Mouse (Mus musculus) testis, adult 2 months (tissue): ENCODE measurements at regions not wholly inside any gene's neighbourhood (a gene's known extent, or its start where the extent isn't known, plus 50 kb on each side); places are given as distances from the start of the nearest gene placed in this dataset.

Experiments used
- CTCF ChIP-seq: fragments of 200-500 bp; IDR thresholded peaks from 2 replicates; pipeline ENCODE4 v1.5.1; 2012; ENCODE audit warnings: low read depth, mild to moderate bottlenecking, inconsistent platforms, low read length, moderate library complexity; ENCODE audit not compliant: control insufficient read depth, insufficient read depth, insufficient replicate concordance
- POLR2A ChIP-seq: fragments of 200-500 bp; IDR thresholded peaks from 2 replicates; pipeline ENCODE4 v1.6.1; 2012; ENCODE audit warnings: low read depth, mild to moderate bottlenecking, inconsistent platforms, low read length, moderate library complexity; ENCODE audit not compliant: control insufficient read depth

- TF ChIP-seq CTCF: no peak
- no peak for TF ChIP-seq POLR2A
These were observed 255.8 kb downstream of the Nfkbiz start for GRCm38 (mm10) chr16:55582906-55583305.
